In genomic region chr3:146253736-146254320, GRCm38 (mm10) we compare ENCODE assay signal across 16 mouse cellular contexts. TPM values are rescaled to one million over a fixed set of nuclear protein-coding genes. Genes with fewer than 3 reads are reported as not detected.
DNase-seq lines count a peak whose midpoint lies in the region; ATAC-seq lines count a peak whose summit lies in the region.
"Had no signal": no experiment of that assay in that cellular context is flagged by ENCODE, and none has a peak within 500 bp of the region (broad histone marks: within the 10 kb centered on the region; RNA-seq: fewer than 3 reads in every experiment).

No protein-coding gene starts in this region.

- peak; percentile 48 for DNase-seq in kidney, adult 11 months
- peak; percentile 69 for DNase-seq in ZHBTc4 (ENCODE audit: low read depth, low spot score)
- peak; percentile 74 for DNase-seq in kidney, adult 9 months
- peak; percentile 19 for DNase-seq in lung, postnatal 25 days (ENCODE audit: low spot score)
- DNase-seq in right cerebral cortex, postnatal 10 days (ENCODE audit: low spot score in 2 of 2) = no peak
- DNase-seq in spleen, postnatal 10 days (ENCODE audit: low spot score in 2 of 2) = no peak
- DNase-seq in spleen, postnatal 36 days (ENCODE audit: low spot score in 2 of 2) = no peak
- DNase-seq: adrenal gland, postnatal 14 days; cerebellum, postnatal 25 days; gastrocnemius, postnatal 36 days; layer of hippocampus, adult 9-11 months; liver, embryonic 13.5 days had no signal

- H3K9me3 ChIP-seq in kidney, embryonic 15.5 days (replicated peaks) = no peaks in the 10 kb centered on the region
- H3K9me3 ChIP-seq: liver, embryonic 13.5 days had no signal

- H3K36me3 ChIP-seq in kidney, embryonic 15.5 days = no peaks in the 10 kb centered on the region
- H3K36me3 ChIP-seq: liver, embryonic 13.5 days had no signal

- 0 out of 2 replicates have a peak, but pooled peaks cover 2% of the 10 kb centered on the region for H3K4me1 ChIP-seq in kidney, embryonic 15.5 days
- H3K4me1 ChIP-seq: liver, embryonic 13.5 days had no signal

- no peak overlapping the region for H3K4me3 ChIP-seq in kidney, embryonic 15.5 days (replicated peaks)
- H3K4me3 ChIP-seq: liver, embryonic 13.5 days had no signal

- no peak for ATAC-seq in kidney, embryonic 15.5 days (replicated peaks; ENCODE audit: low FRiP score)

- no peak overlapping the region for H3K4me2 ChIP-seq in kidney, embryonic 15.5 days
- H3K4me2 ChIP-seq: hindbrain, embryonic 14.5 days; liver, embryonic 13.5 days; midbrain, embryonic 11.5 days had no signal

- WGBS in kidney, embryonic 15.5 days = 40% methylated on average over 3 of the region's 3 CpGs

- no peak overlapping the region for H3K9ac ChIP-seq in kidney, embryonic 15.5 days
- H3K9ac ChIP-seq: hindbrain, embryonic 14.5 days; liver, embryonic 13.5 days had no signal

- no peaks in the 10 kb centered on the region for H3K27me3 ChIP-seq in kidney, embryonic 15.5 days
- H3K27me3 ChIP-seq: liver, embryonic 13.5 days had no signal

- H3K27ac ChIP-seq in kidney, embryonic 15.5 days = no peak overlapping the region
- H3K27ac ChIP-seq: hindbrain, embryonic 14.5 days; liver, embryonic 13.5 days; stomach, postnatal 0 days had no signal

RNA-seq across cellular contexts. Expression of gene Lpar3, which starts 33.1 kb away (rescaled TPM):
- 1.1 and 1.4 TPM in 2 replicates for polyA plus RNA-seq in kidney, embryonic 15.5 days (2015; fragmentation: Nextera tagmentation; extraction: Ambion mirVana)

Comparison
In these comparisons a context has a peak if more than half of its experiments do, and no peak if none do; other contexts are left out.
1. DNase-seq: peak in kidney, adult 11 months (single experiment), ZHBTc4 (single experiment), kidney, adult 9 months (single experiment) and lung, postnatal 25 days (single experiment); none in right cerebral cortex, postnatal 10 days (0 of 2), spleen, postnatal 10 days (0 of 2) and spleen, postnatal 36 days (0 of 2).